In genomic region chr17:83772110-83772509, GRCm38 (mm10) we compare ENCODE assay signal across 13 mouse cellular contexts.
"Had no signal": no experiment of that assay in that cellular context is flagged by ENCODE, and none has a peak within 500 bp of the region (broad histone marks: within the 10 kb centered on the region; RNA-seq: fewer than 3 reads in every experiment).

No protein-coding gene starts in this region.

- ATAC-seq: intestine, postnatal 0 days; lung, postnatal 0 days had no signal

- H3K27ac ChIP-seq: left cerebral cortex, adult 2 months; limb, embryonic 10.5 days; liver, embryonic 14.5 days; midbrain, embryonic 13.5 days; neural tube, embryonic 15.5 days had no signal

- H3K4me3 ChIP-seq: left cerebral cortex, adult 2 months; limb, embryonic 10.5 days; midbrain, embryonic 13.5 days; myocyte; neural tube, embryonic 15.5 days had no signal

- DNase-seq: kidney, adult 8-10 months; kidney, postnatal 25 days; lung, adult 2 months; right cerebral cortex, adult 18-20 months; right cerebral cortex, postnatal 25 days had no signal

- H3K27me3 ChIP-seq: midbrain, embryonic 13.5 days; neural tube, embryonic 15.5 days had no signal

- H3K9ac ChIP-seq: liver, embryonic 14.5 days; neural tube, embryonic 15.5 days had no signal

- H3K9me3 ChIP-seq: limb, embryonic 10.5 days; midbrain, embryonic 13.5 days; neural tube, embryonic 15.5 days had no signal

- H3K4me2 ChIP-seq: midbrain, embryonic 13.5 days; neural tube, embryonic 15.5 days had no signal
